Mouse (Mus musculus) cerebellum, adult 2 months (tissue): ENCODE measurements around the gene Lsm14a. TPM values are rescaled to one million over a fixed set of nuclear protein-coding genes. Genes with fewer than 3 reads are reported as not detected.
A peak's percentile ranks its signal among the peaks of the same experiment; 100 is the strongest.

Experiments used
- DNase-seq, 2 experiments: peaks; one replicate each; pipeline ENCODE4 v3.0.0; 2021
- H3K27ac ChIP-seq: fragments of 200-500 bp; 2 replicates; pipeline ENCODE4 v1.5.1; 2012; ENCODE audit warnings: low read length, control low read depth, inconsistent platforms; ENCODE audit not compliant: insufficient read depth
- H3K27me3 ChIP-seq: fragments of 200-500 bp; 2 replicates; pipeline ENCODE4 v1.6.1; 2012; ENCODE audit warnings: inconsistent platforms, mild to moderate bottlenecking, low read length, moderate library complexity; ENCODE audit not compliant: control insufficient read depth, insufficient read depth
- H3K4me1 ChIP-seq: fragments of 200-500 bp; 2 replicates; pipeline ENCODE4 v1.6.1; 2011; ENCODE audit warnings: low read length; ENCODE audit not compliant: control insufficient read depth, insufficient read depth
- H3K4me3 ChIP-seq: fragments of 200-500 bp; replicated peaks from 2 replicates; pipeline ENCODE3; 2011; ENCODE audit warnings: mild to moderate bottlenecking, low read depth, low read length, control low read depth; ENCODE audit not compliant: insufficient read depth
- CTCF ChIP-seq: fragments of 200-500 bp; IDR thresholded peaks from 2 replicates; pipeline ENCODE4 v1.5.1; 2011; ENCODE audit warnings: low read depth, mild to moderate bottlenecking, control low read depth, low read length, moderate library complexity, borderline replicate concordance; ENCODE audit not compliant: insufficient read depth
- POLR2A ChIP-seq: fragments of 200-500 bp; IDR thresholded peaks from 2 replicates; pipeline ENCODE4 v1.6.1; 2011; ENCODE audit warnings: low read length, control low read depth, borderline replicate concordance; ENCODE audit not compliant: insufficient read depth
- WGBS: fragments of 180-500 bp; shearing (Covaris S2); methylation state at CpG from one replicate; pipeline ENCODE4 v1.1.7; 2018; 5-methylcytosine and 5-hydroxymethylcytosine counted together
- polyA plus RNA-seq: library from polyadenylated mRNA; depleted of rRNA; stranded (reverse); fragments of >200 nt; gene quantifications from 2 replicates; pipeline ENCODE4 v1.2.3, GENCODE M21; 2012

Gene Lsm14a
- polyA plus RNA-seq, 1 experiment: 66.5 TPM

- WGBS: 83% methylated on average over 5 of the region's 5 CpGs
- TF ChIP-seq CTCF (no peak), POLR2A (no peak)
- Histone ChIP-seq H3K4me3 (no peak overlapping the region), H3K27ac (no peak overlapping the region), H3K4me1 (no peaks in the 10 kb centered on the region), H3K27me3 (no peaks in the 10 kb centered on the region)
- no peak for DNase-seq
Observed at GRCm38 (mm10) chr7:34321119-34321518, 72.0 kb downstream of the Lsm14a start.

DNA sequence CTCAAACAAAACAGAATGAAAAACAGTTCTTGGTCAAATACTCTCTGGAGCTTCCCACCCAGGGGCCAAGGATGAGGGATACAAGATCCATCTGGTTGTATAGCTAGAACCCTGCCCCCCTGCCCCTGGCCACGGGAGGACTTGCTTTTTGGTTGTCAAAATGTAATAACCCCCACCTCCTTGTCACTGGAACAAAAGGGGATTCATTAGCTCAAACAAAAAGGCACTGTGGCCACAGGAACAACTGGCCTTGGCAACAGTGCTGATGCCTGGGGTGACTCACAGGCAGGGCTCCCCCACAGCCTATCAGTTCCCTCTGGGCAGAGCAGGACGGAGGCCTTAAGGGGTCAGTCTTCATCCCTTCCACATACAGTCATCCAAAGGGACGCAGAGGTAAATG is 73.2 kb downstream of the Lsm14a start:
- peak overlapping the region; percentile 44 for H3K4me3 ChIP-seq

DNA sequence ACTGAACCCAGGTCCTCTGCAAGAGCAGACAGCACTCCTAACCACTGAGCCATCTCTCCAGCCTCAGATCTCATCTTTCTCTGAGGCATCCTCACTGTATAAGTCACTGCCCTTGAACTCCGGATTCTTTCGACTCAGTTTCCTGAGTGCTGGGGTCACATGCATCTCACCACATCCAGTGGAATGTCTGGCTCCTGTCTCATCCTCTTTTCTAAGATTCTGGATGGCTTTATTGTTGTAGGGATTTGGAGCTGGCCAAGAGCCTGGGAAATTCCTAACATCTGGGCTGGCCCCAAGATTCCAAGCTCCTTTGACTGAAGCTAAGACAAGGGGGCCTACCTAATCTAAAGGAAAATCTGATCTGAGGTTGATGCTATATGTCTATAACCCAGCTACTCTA is 74.0 kb downstream of the Lsm14a start:
- peak overlapping the region; percentile 31; the same call in 1 of the 2 replicates for H3K27ac ChIP-seq
- no peaks in the 10 kb centered on the region for H3K27me3 ChIP-seq
- DNase-seq: no peak
- H3K4me1 ChIP-seq: no peaks in the 10 kb centered on the region
- WGBS: 85% methylated on average over 2 of the region's 2 CpGs
- no peak for TF ChIP-seq CTCF
- TF ChIP-seq POLR2A: no peak
- no peak overlapping the region for H3K4me3 ChIP-seq

More for the DNA sequence above, 73.2 kb downstream of the Lsm14a start:
- Histone ChIP-seq H3K27me3 (no peaks in the 10 kb centered on the region), H3K4me1 (no peaks in the 10 kb centered on the region), H3K27ac (peak overlapping the region; percentile 77; the same call in 1 of the 2 replicates)
- WGBS: 31% methylated on average over 3 of the region's 3 CpGs
- TF ChIP-seq POLR2A: no peak
- no peak for TF ChIP-seq CTCF
- DNase-seq: peak in 1 of 2 experiments; percentile 49

- H3K27ac ChIP-seq: no peak overlapping the region
- WGBS: 40% methylated on average over 7 of the region's 7 CpGs
- no peaks in the 10 kb centered on the region for H3K4me1 ChIP-seq
- TF ChIP-seq POLR2A (no peak), CTCF (no peak)
- DNase-seq: peak; percentile 28 to 31
- no peaks in the 10 kb centered on the region for H3K27me3 ChIP-seq
- no peak overlapping the region for H3K4me3 ChIP-seq
Observed at GRCm38 (mm10) chr7:34317901-34318476, 75.1 kb downstream of the Lsm14a start.

- TF ChIP-seq POLR2A (peak; percentile 86), CTCF (no peak)
- H3K4me1 ChIP-seq: no peaks in the 10 kb centered on the region
- WGBS: under 1% methylated on average over 41 of the region's 41 CpGs
- no peaks in the 10 kb centered on the region for H3K27me3 ChIP-seq
- peak within 1 kb of the TSS; percentile 78 for H3K27ac ChIP-seq
- peak within 1 kb of the TSS; percentile 100 for H3K4me3 ChIP-seq
- peak; percentile 87 to 92 for DNase-seq
Observed at GRCm38 (mm10) chr7:34313443-34313875, 79.7 kb downstream of the Lsm14a start, which contains the start of gene 4931406P16Rik. TSS of gene 4931406P16Rik (minus strand) at chr7:34313551.

DNA sequence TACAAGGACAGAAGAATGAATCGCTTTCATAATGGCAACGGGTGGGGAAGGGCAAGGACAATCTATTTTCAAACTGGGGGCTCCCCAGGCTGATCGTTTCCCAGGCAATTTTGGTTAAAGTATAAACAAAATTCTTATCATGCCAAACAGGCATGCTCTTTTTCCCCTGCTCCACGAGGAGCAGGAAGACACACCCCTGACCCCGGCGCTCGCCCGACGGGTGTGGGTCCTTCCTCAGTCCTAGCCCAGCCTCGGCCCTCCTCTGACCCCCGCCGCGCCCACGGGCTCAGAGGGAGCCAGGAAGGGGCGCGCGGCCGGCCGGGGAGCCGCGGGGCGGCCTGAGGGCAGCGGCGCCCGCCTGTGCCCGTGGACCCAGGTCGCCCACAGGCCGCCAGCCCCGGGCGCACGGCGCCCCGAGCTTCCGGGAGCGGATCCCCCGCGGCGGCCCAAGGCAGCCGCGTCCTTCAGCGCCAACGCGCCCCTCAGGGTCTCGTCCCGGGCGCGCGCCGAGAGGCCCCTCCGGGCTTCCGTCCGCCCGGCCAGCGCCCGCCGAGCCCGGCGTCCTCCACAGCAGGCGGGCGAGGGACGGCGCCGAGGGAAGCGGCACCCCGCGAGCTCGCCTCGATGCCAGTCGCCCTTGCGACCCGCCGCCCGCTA is 80.2 kb downstream of the Lsm14a start:
- DNase-seq: no peak
- H3K27ac ChIP-seq: peak overlapping the region; percentile 68
- no peaks in the 10 kb centered on the region for H3K4me1 ChIP-seq
- H3K27me3 ChIP-seq: no peaks in the 10 kb centered on the region
- TF ChIP-seq POLR2A (no peak), CTCF (no peak)
- peak overlapping the region; percentile 100 for H3K4me3 ChIP-seq
- WGBS: under 1% methylated on average over 50 of the region's 73 CpGs

- Histone ChIP-seq H3K4me3 (no peak overlapping the region), H3K27me3 (no peaks in the 10 kb centered on the region), H3K4me1 (peaks cover 2% of the 10 kb centered on the region; the same call in 1 of the 2 replicates), H3K27ac (no peak overlapping the region)
- 92% methylated on average over 5 of the region's 5 CpGs for WGBS
- DNase-seq: no peak
- TF ChIP-seq CTCF (no peak), POLR2A (no peak)
Observed at GRCm38 (mm10) chr7:34309186-34309764, 83.8 kb downstream of the Lsm14a start.
